Mouse (Mus musculus) liver, embryonic 14.5 days (tissue): ENCODE results near the gene St5. TPM values are rescaled to one million over a fixed set of nuclear protein-coding genes. Genes with fewer than 3 reads are reported as not detected.

Experiments used
- ATAC-seq: fragments of 200-750 bp; cut with Nextera tagmentation; 2 replicates; pipeline ENCODE4 v1.8.0; 2017; ENCODE audit warnings: moderate number of reproducible peaks, mild to moderate bottlenecking, moderate library complexity; ENCODE audit not compliant: insufficient read depth
- DNase-seq, 3 experiments: peaks; one replicate each; pipeline ENCODE4 v3.0.0-alpha.2; 2012 to 2013; ENCODE audit warnings: low read depth in 3 of 3, low spot score in 3 of 3
- H3K27ac ChIP-seq: fragments of 300-500 bp; sonication (generic); 2 replicates; pipeline ENCODE4 v1.5.1; 2014; ENCODE audit warnings: moderate library complexity, mild to moderate bottlenecking, control low read depth, inconsistent platforms
- H3K27me3 ChIP-seq: fragments of 300-500 bp; sonication (generic); 2 replicates; pipeline ENCODE4 v1.6.1; 2014; ENCODE audit warnings: mild to moderate bottlenecking, low read length, moderate library complexity; ENCODE audit not compliant: control insufficient read depth, insufficient read depth
- H3K36me3 ChIP-seq: fragments of 300-500 bp; sonication (generic); replicated peaks from 2 replicates; pipeline ENCODE4 v1.6.1; 2014; ENCODE audit warnings: low read depth; ENCODE audit not compliant: control insufficient read depth, insufficient read depth
- H3K4me1 ChIP-seq, 2 experiments: fragments of 200-500 bp in 1 of 2; fragments of 300-500 bp in 1 of 2; sonication (generic) in 1 of 2; replicated peaks; 2 replicates each; pipeline ENCODE4 v1.6.1; 2012 to 2014; ENCODE audit warnings: antibody characterized with exemption in 1 of 2, inconsistent platforms in 1 of 2, low read length in 1 of 2; ENCODE audit not compliant: control insufficient read depth in 2 of 2, insufficient read depth in 2 of 2
- H3K4me2 ChIP-seq: fragments of 300-500 bp; sonication (generic); 2 replicates; pipeline ENCODE4 v1.6.1; 2014; ENCODE audit warnings: low read depth, mild to moderate bottlenecking, control low read depth, moderate library complexity
- H3K4me3 ChIP-seq, 2 experiments: fragments of 200-500 bp in 1 of 2; fragments of 300-500 bp in 1 of 2; sonication (generic) in 1 of 2; 2 replicates each; pipeline ENCODE4 v1.5.1; 2012 to 2014; ENCODE audit warnings: low read depth in 2 of 2, low read length in 2 of 2, mild to moderate bottlenecking in 2 of 2, control low read depth in 1 of 2, inconsistent platforms in 1 of 2, moderate library complexity in 1 of 2; ENCODE audit not compliant: insufficient read depth in 1 of 2
- H3K9ac ChIP-seq: fragments of 300-500 bp; sonication (generic); replicated peaks from 2 replicates; pipeline ENCODE4 v1.6.1; 2014; ENCODE audit warnings: mild to moderate bottlenecking, control low read depth, moderate library complexity
- H3K9me3 ChIP-seq: fragments of 300-500 bp; sonication (generic); 2 replicates; pipeline ENCODE4 v1.6.1; 2016; ENCODE audit warnings: low read length, mixed read lengths; ENCODE audit not compliant: control insufficient read depth
- CTCF ChIP-seq: IDR thresholded peaks from 2 replicates; pipeline ENCODE4 v1.5.1; 2016; ENCODE audit warnings: antibody characterized with exemption, low read depth, control low read depth
- EP300 ChIP-seq: IDR thresholded peaks from 2 replicates; pipeline ENCODE4 v1.6.1; 2016; ENCODE audit warnings: antibody characterized with exemption, low read depth
- WGBS: fragments of 180-500 bp; shearing (Covaris S2); extraction: QIAGEN DNeasy Blood & Tissue Kit; methylation state at CpG from one replicate; pipeline ENCODE4 v1.1.7; 2014; ENCODE audit not compliant: insufficient replicate concordance; 5-methylcytosine and 5-hydroxymethylcytosine counted together
- polyA plus RNA-seq, 2 experiments: library from polyadenylated mRNA; depleted of rRNA in 1 of 2; stranded (reverse) in 1 of 2; unstranded in 1 of 2; fragments of >200 nt; fragmentation: Nextera tagmentation in 1 of 2; extraction: Ambion mirVana in 1 of 2; gene quantifications; 2 replicates each; pipeline versions ENCODE4 v1.2.1 to v1.2.3; 2012 to 2014

Gene St5
- polyA plus RNA-seq, 2 experiments, result 13.8 to 14.0 TPM

- H3K4me1 ChIP-seq, result peaks cover 28 to 40% of the 10 kb centered on the region in 2 experiments
- TF ChIP-seq CTCF, result peak; percentile 89
- no peak for TF ChIP-seq EP300
- ATAC-seq (no peak), DNase-seq (no peak)
- no peaks in the 10 kb centered on the region for H3K36me3 ChIP-seq
- H3K9ac ChIP-seq, result no peak overlapping the region
- H3K27ac ChIP-seq, result no peak overlapping the region
- WGBS, result 16% methylated on average over 6 of the region's 6 CpGs
- H3K9me3 ChIP-seq, result no peaks in the 10 kb centered on the region
- no peak overlapping the region for H3K4me3 ChIP-seq
- no peak overlapping the region for H3K4me2 ChIP-seq
- no peaks in the 10 kb centered on the region for H3K27me3 ChIP-seq
Observed at GRCm38 (mm10) chr7:109618721-109619120, 84.7 kb downstream of the St5 start.

- H3K4me3 ChIP-seq, result no peak overlapping the region
- no peaks in the 10 kb centered on the region for H3K27me3 ChIP-seq
- WGBS, result 75% methylated on average over 3 of the region's 3 CpGs
- no peak overlapping the region for H3K27ac ChIP-seq
- DNase-seq (no peak), ATAC-seq (no peak)
- H3K4me2 ChIP-seq, result no peak overlapping the region
- TF ChIP-seq EP300, result no peak
- H3K4me1 ChIP-seq, result peaks cover 22 to 38% of the 10 kb centered on the region in 2 experiments
- H3K36me3 ChIP-seq, result no peaks in the 10 kb centered on the region
- H3K9ac ChIP-seq, result no peak overlapping the region
- no peaks in the 10 kb centered on the region for H3K9me3 ChIP-seq
Observed at GRCm38 (mm10) chr7:109617838-109618237, 85.6 kb downstream of the St5 start.

- H3K9ac ChIP-seq, result peak overlapping the region; percentile 31
- ATAC-seq (peak; percentile 85), DNase-seq (peak; percentile 55 to 60 (median 56))
- no peak for TF ChIP-seq EP300
- no peak for TF ChIP-seq CTCF
- H3K36me3 ChIP-seq, result no peaks in the 10 kb centered on the region
- H3K4me1 ChIP-seq, result peaks cover 18 to 32% of the 10 kb centered on the region in 2 experiments
- no peaks in the 10 kb centered on the region for H3K27me3 ChIP-seq
- no peaks in the 10 kb centered on the region for H3K9me3 ChIP-seq
- no peak overlapping the region for H3K27ac ChIP-seq
- H3K4me2 ChIP-seq, result peak overlapping the region; percentile 61
- H3K4me3 ChIP-seq, result peak overlapping the region; percentile 36 to 37
- WGBS, result 10% methylated on average over 25 of the region's 25 CpGs
Observed at GRCm38 (mm10) chr7:109616034-109616979, 87.1 kb downstream of the St5 start.

GRCm38 (mm10) chr7:109615601-109616000 lies 87.8 kb downstream of the St5 start:
- WGBS, result 34% methylated on average over 4 of the region's 4 CpGs
- Histone ChIP-seq H3K4me1 (peaks cover 18 to 28% of the 10 kb centered on the region in 2 experiments), H3K4me3 (peak overlapping the region in 1 of 2 experiments; percentile 37; a peak in 1 of 4 replicates), H3K4me2 (peak overlapping the region; percentile 61), H3K9me3 (no peaks in the 10 kb centered on the region), H3K27ac (no peak overlapping the region), H3K9ac (no peak overlapping the region; the same call in 1 of the 2 replicates), H3K36me3 (no peaks in the 10 kb centered on the region), H3K27me3 (no peaks in the 10 kb centered on the region)
- ATAC-seq, result no peak
- no peak for DNase-seq
- TF ChIP-seq EP300, result no peak
- no peak for TF ChIP-seq CTCF

GRCm38 (mm10) chr7:109614939-109615338 lies 88.5 kb downstream of the St5 start:
- TF ChIP-seq CTCF (no peak), EP300 (no peak)
- Histone ChIP-seq H3K9me3 (no peaks in the 10 kb centered on the region), H3K9ac (no peak overlapping the region), H3K27me3 (no peaks in the 10 kb centered on the region), H3K27ac (no peak overlapping the region), H3K4me1 (peaks cover 18 to 28% of the 10 kb centered on the region in 2 experiments), H3K36me3 (no peaks in the 10 kb centered on the region), H3K4me2 (no peak overlapping the region; the same call in 1 of the 2 replicates), H3K4me3 (no peak overlapping the region)
- ATAC-seq (no peak), DNase-seq (no peak)
- 61% methylated on average over 4 of the region's 4 CpGs for WGBS
